In the genomic region with DNA sequence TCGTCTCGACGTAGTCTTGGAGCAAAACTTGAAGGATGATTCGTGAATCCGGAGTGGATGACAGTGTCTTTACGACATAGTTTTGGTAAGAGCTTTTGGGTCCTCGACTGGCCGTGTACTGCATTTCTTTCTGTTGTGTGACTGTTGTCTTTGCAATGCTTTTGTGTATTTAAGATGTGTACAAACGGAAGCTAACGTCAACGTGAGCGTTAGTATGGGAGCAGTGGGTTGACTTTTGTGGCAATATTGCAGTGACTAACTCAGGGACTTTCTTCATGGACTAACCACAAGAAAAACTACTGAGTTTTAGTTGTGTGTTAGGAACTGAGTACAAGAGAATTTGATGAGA, we compare ENCODE assay signal across 8 mouse cellular contexts. TPM values are rescaled to one million over a fixed set of nuclear protein-coding genes. Genes with fewer than 3 reads are reported as not detected.
DNase-seq lines count a peak whose midpoint lies in the region; ATAC-seq and TF ChIP-seq lines count a peak whose summit lies in the region.

No protein-coding gene starts in this region.

- WGBS in heart, embryonic 12.5 days = under 1% methylated on average over 12 of the region's 12 CpGs
- under 1% methylated on average over 12 of the region's 12 CpGs for WGBS in hindbrain, embryonic 10.5 days

- H3K4me3 ChIP-seq in heart, embryonic 12.5 days = peak overlapping the region; percentile 83
- peak overlapping the region; percentile 75 to 90 for H3K4me3 ChIP-seq in ES-E14 (ENCODE audit: insufficient read depth in 1 of 2, low read depth in 1 of 2, low read length in 2 of 2, poor library complexity in 1 of 2, severe bottlenecking in 1 of 2)
- peak overlapping the region; percentile 80 for H3K4me3 ChIP-seq in hindbrain, embryonic 10.5 days

- peaks cover 26% of the 10 kb centered on the region for H3K4me1 ChIP-seq in heart, embryonic 12.5 days (replicated peaks)
- H3K4me1 ChIP-seq in ES-E14 (ENCODE audit: control insufficient read depth in 2 of 2, insufficient read depth in 2 of 2, low read length in 2 of 2, poor library complexity in 1 of 2) = peaks cover 2 to 5% of the 10 kb centered on the region in 2 experiments; a peak in 1 of 4 replicates
- H3K4me1 ChIP-seq in hindbrain, embryonic 10.5 days (replicated peaks) = peaks cover 37% of the 10 kb centered on the region

- no peak for DNase-seq in heart, postnatal 10 days
- no peak for DNase-seq in ES-E14 (ENCODE audit: low read depth, low spot score)
- DNase-seq in hindbrain, embryonic 10.5 days (ENCODE audit: low spot score) = no peak
- no peak for DNase-seq in layer of hippocampus, adult 18-20 months (ENCODE audit: low spot score in 2 of 2)
- no peak for DNase-seq in gastrocnemius, postnatal 14 days

- no peaks in the 10 kb centered on the region for H3K27me3 ChIP-seq in heart, embryonic 12.5 days (replicated peaks)
- no peaks in the 10 kb centered on the region for H3K27me3 ChIP-seq in hindbrain, embryonic 10.5 days (ENCODE audit: insufficient read depth, poor library complexity, severe bottlenecking)

- peak overlapping the region; percentile 72 for H3K4me2 ChIP-seq in heart, embryonic 12.5 days

- peaks cover 7% of the 10 kb centered on the region; the same call in 1 of the 2 replicates for H3K36me3 ChIP-seq in heart, embryonic 12.5 days
- H3K36me3 ChIP-seq in ES-E14 (ENCODE audit: control insufficient read depth, insufficient read depth, low read length, poor library complexity, severe bottlenecking) = no peaks in the 10 kb centered on the region; the same call in 1 of the 2 replicates
- peaks cover 22% of the 10 kb centered on the region for H3K36me3 ChIP-seq in hindbrain, embryonic 10.5 days

- peak overlapping the region; percentile 75 for H3K27ac ChIP-seq in heart, embryonic 12.5 days (ENCODE audit: poor library complexity, severe bottlenecking)
- no peak overlapping the region for H3K27ac ChIP-seq in ES-E14 (ENCODE audit: insufficient read depth, low read depth, low read length, poor library complexity, severe bottlenecking)
- peak overlapping the region; percentile 93 for H3K27ac ChIP-seq in hindbrain, embryonic 10.5 days

- intact Hi-C loops in heart, postnatal 10 days (cut with DNase I) = loop anchor here (2.0 to 5.0 kb wide), 2 partner anchors 34 to 60 kb away; a partner anchor contains a TSS
- intact Hi-C loops in gastrocnemius, postnatal 14 days (cut with DNase I; ENCODE audit: low total_unique reads) = no loop called here

- H3K9ac ChIP-seq in heart, embryonic 12.5 days = peak overlapping the region; percentile 84
- peak overlapping the region; percentile 85 for H3K9ac ChIP-seq in ES-E14 (ENCODE audit: insufficient read depth, low read depth, low read length, poor library complexity, severe bottlenecking)

- no peak for ATAC-seq in heart, embryonic 12.5 days (ENCODE audit: insufficient number of reproducible peaks, low FRiP score)
- peak; percentile 1; the same call in 1 of the 2 replicates for ATAC-seq in megakaryocyte progenitor cell, adult 5-6 weeks (replicated peaks; ENCODE audit: poor library complexity)
- ATAC-seq in erythroid progenitor cell, adult 5-6 weeks (replicated peaks; ENCODE audit: low FRiP score, poor library complexity, severe bottlenecking) = no peak

- in situ Hi-C loops in ES-E14 (cut with MboI; ENCODE audit: low sequenced_read_pairs in 2 of 2, unreplicated experiment in 2 of 2) = no loop called here

- H3K9me3 ChIP-seq in heart, embryonic 12.5 days (replicated peaks) = no peaks in the 10 kb centered on the region
- no peaks in the 10 kb centered on the region for H3K9me3 ChIP-seq in ES-E14 (ENCODE audit: control insufficient read depth, insufficient read depth, low read depth, low read length)
- no peaks in the 10 kb centered on the region for H3K9me3 ChIP-seq in hindbrain, embryonic 10.5 days

TF ChIP-seq in ES-E14, 5 proteins besides CTCF, POLR2A, EP300 and RAD21:
- TF ChIP-seq MAFK (IDR thresholded peaks at IDR 0.05; ENCODE audit: insufficient read depth, low read depth, low read length) = no peak
- no peak for TF ChIP-seq ZNF384 (IDR thresholded peaks at IDR 0.05; ENCODE audit: low read depth, low read length)
- TF ChIP-seq HCFC1 (IDR thresholded peaks at IDR 0.05; ENCODE audit: borderline replicate concordance, insufficient read depth, low read length) = no peak
- TF ChIP-seq ZC3H11A (IDR thresholded peaks at IDR 0.05; ENCODE audit: borderline replicate concordance, low read depth, low read length) = no peak
- no peak for TF ChIP-seq CHD2 (IDR thresholded peaks at IDR 0.05; ENCODE audit: low read depth, low read length)

RNA-seq across cellular contexts. Expression of a gene that starts 0.7 kb away (rescaled TPM):
- 17.0 and 17.8 TPM in 2 replicates for polyA plus RNA-seq in heart, embryonic 12.5 days (2016; fragmentation: Nextera tagmentation; extraction: Ambion mirVana)
- total RNA-seq in heart, postnatal 10 days (2021) = 1 to 10 TPM; 3.7 to 4.2 TPM
- 5.1 and 6.2 TPM in 2 replicates for total RNA-seq in ES-E14 (2012; rRNA removed)
- polyA plus RNA-seq in hindbrain, embryonic 10.5 days (2016; fragmentation: Nextera tagmentation; extraction: Ambion mirVana) = 33.0 and 39.9 TPM in 2 replicates
- 38.1 and 41.3 TPM in 2 replicates for total RNA-seq in megakaryocyte progenitor cell, adult 5-6 weeks (2015)
- total RNA-seq in megakaryocyte progenitor cell, adult 5-6 weeks (2017) = 7.3 and 8.3 TPM in 2 replicates
- 163 and 208 TPM in 2 replicates for total RNA-seq in erythroid progenitor cell, adult 5-6 weeks (2015; ENCODE audit: low replicate concordance)
- total RNA-seq in erythroid progenitor cell, adult 5-6 weeks (2017; ENCODE audit: low replicate concordance) = 120 and 126 TPM in 2 replicates
- total RNA-seq in layer of hippocampus, adult 18-20 months (2021) = 1 to 10 TPM; 1.3 to 1.7 TPM
- 1 to 10 TPM; 1.2 to 1.4 TPM for total RNA-seq in gastrocnemius, postnatal 14 days (2021)

RNA-seq across cellular contexts. Expression of a gene that starts 0.8 kb away (rescaled TPM):
- 35.2 and 38.4 TPM in 2 replicates for polyA plus RNA-seq in heart, embryonic 12.5 days (2016; fragmentation: Nextera tagmentation; extraction: Ambion mirVana)
- total RNA-seq in heart, postnatal 10 days (2021) = 10 to 100 TPM; 16.7 to 19.2 TPM
- total RNA-seq in ES-E14 (2012; rRNA removed) = 38.7 and 39.8 TPM in 2 replicates
- 48.2 and 65.0 TPM in 2 replicates for polyA plus RNA-seq in hindbrain, embryonic 10.5 days (2016; fragmentation: Nextera tagmentation; extraction: Ambion mirVana)
- total RNA-seq in megakaryocyte progenitor cell, adult 5-6 weeks (2015) = 38.7 and 40.5 TPM in 2 replicates
- total RNA-seq in megakaryocyte progenitor cell, adult 5-6 weeks (2017) = 35.8 and 43.6 TPM in 2 replicates
- total RNA-seq in erythroid progenitor cell, adult 5-6 weeks (2015; ENCODE audit: low replicate concordance) = 23.1 and 35.3 TPM in 2 replicates
- 18.2 and 27.5 TPM in 2 replicates for total RNA-seq in erythroid progenitor cell, adult 5-6 weeks (2017; ENCODE audit: low replicate concordance)
- 10 to 100 TPM; 26.3 to 26.5 TPM for total RNA-seq in layer of hippocampus, adult 18-20 months (2021)
- 10 to 100 TPM in 1 of 2 experiments, 1 to 10 TPM in 1; 9.9 to 10.2 TPM for total RNA-seq in gastrocnemius, postnatal 14 days (2021)

RNA-seq across cellular contexts. Expression of a gene that starts 36.6 kb away (rescaled TPM):
- 7.8 and 8.1 TPM in 2 replicates for polyA plus RNA-seq in heart, embryonic 12.5 days (2016; fragmentation: Nextera tagmentation; extraction: Ambion mirVana)
- total RNA-seq in heart, postnatal 10 days (2021) = 10 to 100 TPM; 14.5 to 17.7 TPM
- total RNA-seq in ES-E14 (2012; rRNA removed) = 10.7 and 13.0 TPM in 2 replicates
- polyA plus RNA-seq in hindbrain, embryonic 10.5 days (2016; fragmentation: Nextera tagmentation; extraction: Ambion mirVana) = 7.4 and 7.9 TPM in 2 replicates
- total RNA-seq in megakaryocyte progenitor cell, adult 5-6 weeks (2015) = 4.8 and 7.1 TPM in 2 replicates
- 3.6 and 6.4 TPM in 2 replicates for total RNA-seq in megakaryocyte progenitor cell, adult 5-6 weeks (2017)
- 2.5 and 5.4 TPM in 2 replicates for total RNA-seq in erythroid progenitor cell, adult 5-6 weeks (2015; ENCODE audit: low replicate concordance)
- total RNA-seq in erythroid progenitor cell, adult 5-6 weeks (2017; ENCODE audit: low replicate concordance) = 4.8 and 5.0 TPM in 2 replicates
- total RNA-seq in layer of hippocampus, adult 18-20 months (2021) = 10 to 100 TPM; 17.2 to 18.3 TPM
- 1 to 10 TPM; 4.6 to 9.1 TPM for total RNA-seq in gastrocnemius, postnatal 14 days (2021)
